Mouse (Mus musculus) urinary bladder, adult 18-20 months (tissue): ENCODE measurements at regions not wholly inside any gene's neighbourhood (a gene's known extent, or its start where the extent isn't known, plus 50 kb on each side); places are given as distances from the start of the nearest gene placed in this dataset.

ENCODE experiments used
- DNase-seq, 2 experiments: peaks; one replicate each; pipeline ENCODE4 v3.0.0; 2022; ENCODE audit warnings: low spot score in 2 of 2, mixed read lengths in 2 of 2

GRCm38 (mm10) chr13:60007031-60007430, 170.1 kb downstream of the Gas1 start:
- no peak for DNase-seq

- no peak for DNase-seq
Measured at GRCm38 (mm10) chr13:60004611-60005010, 172.6 kb downstream of the Gas1 start.

GRCm38 (mm10) chr13:60002098-60002497, 175.1 kb downstream of the Gas1 start:
- no peak for DNase-seq

GRCm38 (mm10) chr13:60001637-60002036, 175.5 kb downstream of the Gas1 start:
- DNase-seq: no peak

- no peak for DNase-seq
Measured at GRCm38 (mm10) chr13:60000618-60001347, 176.4 kb downstream of the Gas1 start.

GRCm38 (mm10) chr13:59997431-59997830, 174.5 kb upstream of the Tut7 start:
- no peak for DNase-seq

GRCm38 (mm10) chr13:59996146-59996814, 173.3 kb upstream of the Tut7 start:
- no peak for DNase-seq

GRCm38 (mm10) chr13:59992780-59993501, 170.0 kb upstream of the Tut7 start:
- no peak for DNase-seq

GRCm38 (mm10) chr13:59992346-59992745, 169.4 kb upstream of the Tut7 start:
- DNase-seq: no peak

GRCm38 (mm10) chr13:59990402-59991280, 167.7 kb upstream of the Tut7 start:
- DNase-seq: no peak

GRCm38 (mm10) chr13:59988393-59988965, 165.5 kb upstream of the Tut7 start:
- DNase-seq: no peak

- DNase-seq: no peak
Measured at GRCm38 (mm10) chr13:59976425-59976824, 153.5 kb upstream of the Tut7 start.

GRCm38 (mm10) chr13:59972093-59972427, 149.1 kb upstream of the Tut7 start:
- no peak for DNase-seq

GRCm38 (mm10) chr13:59971231-59972092, 148.5 kb upstream of the Tut7 start:
- DNase-seq: no peak

- DNase-seq: no peak
Measured at GRCm38 (mm10) chr13:59970430-59970829, 147.5 kb upstream of the Tut7 start.

GRCm38 (mm10) chr13:59969484-59969883, 146.5 kb upstream of the Tut7 start:
- DNase-seq: no peak

- no peak for DNase-seq
Measured at GRCm38 (mm10) chr13:59968584-59969240, 145.8 kb upstream of the Tut7 start.

GRCm38 (mm10) chr13:59966535-59967255, 143.7 kb upstream of the Tut7 start:
- DNase-seq: no peak

- no peak for DNase-seq
Measured at GRCm38 (mm10) chr13:59964981-59965380, 142.0 kb upstream of the Tut7 start.
